Mouse (Mus musculus) forebrain, postnatal 0 days (tissue): ENCODE measurements around the gene Prrc2a. TPM values are rescaled to one million over a fixed set of nuclear protein-coding genes. Genes with fewer than 3 reads are reported as not detected.

Experiments
- ATAC-seq: fragments of 200-750 bp; cut with Nextera tagmentation; 2 replicates; pipeline ENCODE4 v1.8.0; 2017; ENCODE audit warnings: mild to moderate bottlenecking, moderate library complexity
- DNase-seq: peaks from one replicate; pipeline ENCODE4 v3.0.0-alpha.2; 2015
- H3K27ac ChIP-seq: fragments of 300-500 bp; sonication (generic); 2 replicates; pipeline ENCODE4 v1.5.1; 2014; ENCODE audit warnings: low read depth, mild to moderate bottlenecking, antibody characterized with exemption, low read length, moderate library complexity, mixed read lengths
- H3K27me3 ChIP-seq: fragments of 300-500 bp; sonication (generic); 2 replicates; pipeline ENCODE4 v1.6.1; 2014; ENCODE audit warnings: mild to moderate bottlenecking, low read length, mixed read lengths; ENCODE audit not compliant: insufficient read depth
- H3K36me3 ChIP-seq: fragments of 300-500 bp; sonication (generic); 2 replicates; pipeline ENCODE4 v1.6.1; 2014; ENCODE audit warnings: mild to moderate bottlenecking, moderate library complexity; ENCODE audit not compliant: insufficient read depth
- H3K4me1 ChIP-seq: fragments of 300-500 bp; sonication (generic); 2 replicates; pipeline ENCODE4 v1.6.1; 2014; ENCODE audit warnings: antibody characterized with exemption; ENCODE audit not compliant: insufficient read depth
- H3K4me2 ChIP-seq: fragments of 300-500 bp; sonication (generic); 2 replicates; pipeline ENCODE4 v1.6.1; 2014; ENCODE audit warnings: low read depth, mild to moderate bottlenecking, moderate library complexity
- H3K4me3 ChIP-seq: fragments of 300-500 bp; sonication (generic); 2 replicates; pipeline ENCODE4 v1.5.1; 2014; ENCODE audit warnings: low read depth, low read length, mixed read lengths
- H3K9ac ChIP-seq: fragments of 300-500 bp; sonication (generic); 2 replicates; pipeline ENCODE4 v1.6.1; 2014; ENCODE audit warnings: mild to moderate bottlenecking
- H3K9me3 ChIP-seq: fragments of 300-500 bp; sonication (generic); 2 replicates; pipeline ENCODE4 v1.6.1; 2016; ENCODE audit warnings: low read length
- CTCF ChIP-seq: sonication (generic); IDR thresholded peaks from 2 replicates; pipeline ENCODE4 v1.5.1; 2016; ENCODE audit warnings: antibody characterized with exemption, control low read depth, low read depth
- WGBS: fragments of 180-500 bp; shearing (Covaris S2); extraction: QIAGEN DNeasy Blood & Tissue Kit; methylation state at CpG from one replicate; pipeline ENCODE4 v1.1.7; 2014; 5-methylcytosine and 5-hydroxymethylcytosine counted together
- polyA plus RNA-seq: library from polyadenylated mRNA; unstranded; fragments of >200 nt; fragmentation: Nextera tagmentation; extraction: Ambion mirVana; gene quantifications from 2 replicates; pipeline ENCODE4 v1.2.1, GENCODE M21; 2015
- total RNA-seq: library from RNA; depleted of rRNA; stranded (reverse); fragments of >200 nt; gene quantifications from 2 replicates; pipeline ENCODE4 v1.2.3, GENCODE M21; 2014

Prrc2a gene
- total and polyA plus RNA-seq, 2 experiments from 2014 or later, result 85.3 to 155 TPM

DNA sequence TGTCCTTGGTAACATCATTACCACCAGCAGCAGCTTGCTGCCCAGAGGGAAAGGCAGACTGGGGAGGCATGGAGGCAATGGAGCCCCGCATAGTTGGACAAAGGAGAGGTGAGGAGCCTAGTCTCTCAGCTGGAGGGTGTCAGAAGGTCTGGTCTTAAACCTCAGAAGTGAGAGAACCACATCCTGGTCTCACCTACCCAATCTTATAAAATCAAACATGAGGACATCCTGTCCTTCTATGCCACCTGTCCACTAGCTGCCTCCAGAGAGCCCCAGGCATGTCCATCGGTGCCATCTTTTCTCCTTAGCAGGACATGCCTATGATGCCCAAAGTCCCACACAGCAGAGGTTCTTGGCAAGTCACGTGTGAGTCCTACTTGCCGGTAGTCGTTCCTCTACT is 15.4 kb upstream of the Prrc2a start:
- Histone ChIP-seq H3K9ac (no peak overlapping the region), H3K27ac (no peak overlapping the region), H3K4me2 (no peak overlapping the region), H3K36me3 (no peaks in the 10 kb centered on the region), H3K27me3 (no peaks in the 10 kb centered on the region), H3K9me3 (no peaks in the 10 kb centered on the region), H3K4me3 (no peak overlapping the region), H3K4me1 (no peaks in the 10 kb centered on the region)
- TF ChIP-seq CTCF, result no peak
- ATAC-seq (no peak), DNase-seq (no peak)
- WGBS, result 87% methylated on average over 5 of the region's 5 CpGs

DNA sequence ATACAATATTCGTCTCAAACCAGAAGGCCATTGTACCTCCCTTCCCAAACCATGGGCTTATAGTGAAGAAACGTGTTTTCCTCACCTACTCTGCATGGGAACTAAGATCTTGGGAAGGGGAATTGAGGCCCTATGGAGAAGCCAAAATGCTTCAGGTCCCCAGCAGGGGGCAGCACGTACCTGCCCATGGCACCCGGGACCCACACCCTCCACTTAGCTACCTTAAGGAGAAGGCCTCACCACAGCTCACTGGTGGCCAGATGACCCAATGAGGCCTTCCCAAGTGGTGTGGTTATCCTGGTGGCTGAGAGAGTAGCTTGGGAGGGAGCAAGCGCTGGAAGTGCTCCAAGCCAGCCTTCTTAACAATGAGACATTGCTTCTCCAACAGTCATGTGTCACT is 13.8 kb upstream of the Prrc2a start:
- peak; percentile 77 for TF ChIP-seq CTCF
- Histone ChIP-seq H3K4me2 (no peak overlapping the region), H3K4me3 (no peak overlapping the region), H3K9ac (no peak overlapping the region), H3K4me1 (no peaks in the 10 kb centered on the region), H3K27me3 (no peaks in the 10 kb centered on the region), H3K9me3 (no peaks in the 10 kb centered on the region), H3K27ac (no peak overlapping the region), H3K36me3 (no peaks in the 10 kb centered on the region)
- DNase-seq (peak; percentile 67), ATAC-seq (0 out of 2 replicates have a peak, but pooled peaks have one; percentile 51)
- WGBS, result 13% methylated on average over 5 of the region's 5 CpGs

DNA sequence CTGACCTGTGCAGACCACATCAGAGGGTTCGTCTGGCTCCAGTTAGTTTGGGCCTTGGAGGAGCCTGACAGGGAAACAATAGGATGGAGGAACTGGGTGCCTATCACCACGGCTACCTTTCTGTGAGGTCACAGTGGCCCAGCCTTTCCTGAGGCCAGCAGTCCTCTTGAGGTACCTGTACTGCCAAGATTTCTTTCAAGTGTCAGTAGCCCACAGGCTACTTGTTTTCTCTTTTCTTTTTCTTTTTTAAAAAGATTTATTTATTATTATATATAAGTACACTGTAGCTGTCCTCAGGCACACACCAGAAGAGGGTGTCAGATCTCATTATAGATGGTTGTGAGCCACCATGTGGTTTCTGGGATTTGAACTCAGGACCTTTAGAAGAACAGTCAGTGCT is 11.3 kb upstream of the Prrc2a start, which contains the start of gene Aif1:
Aif1 (minus strand) TSS at position 101 of the 400 bp plus-strand sequence.
- Histone ChIP-seq H3K27ac (no peak within 1 kb of the TSS), H3K9ac (no peak within 1 kb of the TSS), H3K4me1 (no peaks in the 10 kb centered on the region), H3K9me3 (no peaks in the 10 kb centered on the region), H3K4me2 (no peak within 1 kb of the TSS), H3K4me3 (no peak within 1 kb of the TSS), H3K36me3 (no peaks in the 10 kb centered on the region), H3K27me3 (no peaks in the 10 kb centered on the region)
- DNase-seq (no peak), ATAC-seq (no peak)
- TF ChIP-seq CTCF, result no peak
- WGBS, result 45% methylated on average over 2 of the region's 2 CpGs

DNA sequence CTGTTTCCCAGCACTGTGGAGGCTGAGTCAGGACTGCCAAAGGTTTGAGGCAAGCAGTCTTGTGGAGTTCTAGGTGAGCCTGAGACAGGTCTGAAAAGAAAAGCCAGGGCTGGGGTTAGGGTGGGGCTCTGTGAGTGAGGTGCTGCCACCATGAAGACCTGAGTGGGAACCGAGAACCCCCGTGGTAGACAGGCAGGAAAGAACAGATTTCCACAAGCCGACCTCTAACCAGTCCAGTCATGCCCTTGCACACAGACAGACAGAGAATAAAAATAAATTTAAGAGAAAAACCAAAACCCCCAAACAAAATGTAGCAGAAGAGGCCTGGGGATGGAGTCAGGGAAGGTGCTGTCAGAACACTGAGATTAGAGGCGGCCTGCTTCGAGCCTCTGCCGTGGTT is 10.7 kb upstream of the Prrc2a start:
- DNase-seq (no peak), ATAC-seq (no peak)
- H3K9ac ChIP-seq, result no peak overlapping the region
- H3K36me3 ChIP-seq, result no peaks in the 10 kb centered on the region
- H3K4me1 ChIP-seq, result no peaks in the 10 kb centered on the region
- no peak for TF ChIP-seq CTCF
- WGBS, result 85% methylated on average over 6 of the region's 6 CpGs
- H3K27me3 ChIP-seq, result no peaks in the 10 kb centered on the region
- H3K4me2 ChIP-seq, result no peak overlapping the region
- H3K27ac ChIP-seq, result no peak overlapping the region
- H3K9me3 ChIP-seq, result no peaks in the 10 kb centered on the region
- H3K4me3 ChIP-seq, result no peak overlapping the region

DNA sequence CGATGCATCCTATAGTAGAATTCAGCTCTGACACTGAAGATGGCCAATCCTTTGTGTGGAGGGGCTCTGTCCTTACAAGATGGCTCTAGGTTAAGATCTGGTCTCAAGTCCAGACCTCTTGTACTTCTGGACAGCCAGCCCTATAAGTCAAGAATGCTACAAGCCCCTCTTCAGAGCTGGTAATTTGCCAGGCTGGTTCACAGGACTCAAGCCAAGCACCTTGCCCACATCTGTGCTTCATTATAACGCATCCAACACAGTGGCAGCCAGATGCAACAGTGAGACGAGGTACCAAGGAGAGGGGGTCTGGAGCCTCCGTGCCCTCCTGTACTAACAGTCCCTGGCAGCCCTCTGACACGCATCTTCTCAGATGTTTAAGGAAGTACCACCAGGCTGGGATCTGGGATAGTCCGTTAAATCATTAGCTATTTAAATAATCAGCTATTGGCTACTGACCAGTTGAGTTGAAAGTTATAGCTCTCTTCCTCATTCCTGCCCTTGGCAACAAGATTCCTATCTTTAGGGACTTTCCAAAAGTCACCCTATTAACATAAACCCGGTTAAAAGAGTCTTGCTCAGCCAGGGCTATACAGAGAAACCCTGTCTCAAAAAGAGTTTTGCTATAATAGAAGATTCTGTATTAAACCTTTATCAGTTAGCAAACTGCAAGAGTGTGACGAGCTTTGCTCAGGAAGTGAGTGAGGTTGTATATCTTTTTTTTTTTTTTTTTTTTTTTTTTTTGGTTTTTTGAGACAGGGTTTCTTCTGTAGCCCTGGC is 9.7 kb upstream of the Prrc2a start:
- WGBS, result 69% methylated on average over 8 of the region's 8 CpGs
- Histone ChIP-seq H3K4me2 (no peak overlapping the region), H3K9ac (no peak overlapping the region), H3K4me1 (no peaks in the 10 kb centered on the region), H3K36me3 (no peaks in the 10 kb centered on the region), H3K9me3 (no peaks in the 10 kb centered on the region), H3K4me3 (no peak overlapping the region), H3K27ac (no peak overlapping the region), H3K27me3 (no peaks in the 10 kb centered on the region)
- no peak for ATAC-seq
- TF ChIP-seq CTCF, result no peak
- DNase-seq, result no peak

DNA sequence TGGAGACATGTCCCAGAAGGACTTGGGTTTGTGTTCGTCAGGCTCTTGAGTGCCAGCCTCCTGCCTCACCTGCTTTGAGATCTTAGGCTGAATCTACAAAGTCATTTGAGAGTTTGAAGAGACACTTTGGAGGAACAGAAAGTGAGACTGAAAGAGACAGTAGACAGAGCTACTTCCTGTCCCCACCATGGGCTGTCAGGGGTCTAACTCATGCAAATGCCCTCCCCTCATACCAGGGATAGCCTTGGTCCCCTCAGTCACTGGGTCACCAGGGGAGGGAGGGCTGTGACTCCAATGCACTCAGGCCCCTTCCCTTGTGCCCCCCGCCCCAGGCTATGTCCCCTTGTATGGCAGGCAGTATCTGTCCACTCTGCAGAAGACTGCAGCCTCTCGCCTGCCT is 8.6 kb upstream of the Prrc2a start:
- H3K27ac ChIP-seq, result no peak overlapping the region
- DNase-seq, result no peak
- H3K4me3 ChIP-seq, result no peak overlapping the region
- no peaks in the 10 kb centered on the region for H3K36me3 ChIP-seq
- no peak for TF ChIP-seq CTCF
- H3K27me3 ChIP-seq, result no peaks in the 10 kb centered on the region
- no peaks in the 10 kb centered on the region for H3K9me3 ChIP-seq
- H3K4me2 ChIP-seq, result no peak overlapping the region
- H3K9ac ChIP-seq, result no peak overlapping the region
- H3K4me1 ChIP-seq, result no peaks in the 10 kb centered on the region
- no peak for ATAC-seq
- whole genome bisulfite sequencing, result 68% methylated on average over 3 of the region's 3 CpGs

DNA sequence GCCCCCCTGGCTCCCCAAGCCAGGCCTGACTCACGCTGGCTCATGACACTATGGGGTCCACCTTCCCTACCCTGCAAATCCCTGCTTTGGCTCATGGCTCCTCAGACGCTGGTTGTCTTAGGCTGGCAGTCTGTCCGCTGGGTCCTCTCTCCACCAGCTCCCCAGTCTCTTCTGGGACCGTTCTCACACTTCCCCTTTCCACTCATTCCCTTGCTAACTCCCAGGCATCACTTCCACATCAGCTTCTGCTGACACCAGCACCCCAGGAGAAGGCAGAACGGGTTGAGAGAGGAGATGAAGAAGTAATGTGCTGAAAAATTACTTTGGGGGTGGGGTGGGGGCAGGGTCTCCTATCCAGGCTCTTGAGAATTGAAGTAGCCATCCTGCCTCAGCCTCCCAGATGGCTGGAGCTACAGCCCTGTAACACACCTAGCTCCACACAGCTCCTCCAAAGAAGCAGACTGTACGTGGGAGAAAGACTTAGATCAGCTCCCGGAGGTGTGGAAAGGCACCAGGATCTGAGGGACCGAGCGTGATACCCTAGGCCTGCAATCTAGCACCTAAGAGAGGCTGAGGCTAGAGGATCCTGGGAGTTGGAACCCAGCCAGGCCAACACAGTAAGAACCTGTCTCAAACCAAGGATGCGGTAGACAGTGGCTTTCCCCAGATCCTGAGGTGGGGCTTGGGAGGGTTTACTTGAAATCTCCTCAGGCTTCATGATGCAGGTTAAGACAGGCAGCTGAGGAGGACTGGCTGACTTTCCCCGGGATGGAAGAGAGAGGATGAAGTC is 7.9 kb upstream of the Prrc2a start:
- Histone ChIP-seq H3K27ac (no peak overlapping the region), H3K9ac (no peak overlapping the region), H3K4me1 (no peaks in the 10 kb centered on the region), H3K4me3 (no peak overlapping the region), H3K27me3 (no peaks in the 10 kb centered on the region), H3K36me3 (no peaks in the 10 kb centered on the region), H3K4me2 (no peak overlapping the region), H3K9me3 (no peaks in the 10 kb centered on the region)
- DNase-seq (no peak), ATAC-seq (no peak)
- TF ChIP-seq CTCF, result no peak
- 69% methylated on average over 11 of the region's 11 CpGs for WGBS
